Mouse (Mus musculus) erythroblast, embryonic 14.5 days (primary cell): ENCODE results near the gene Abl2. TPM values are rescaled to one million over a fixed set of nuclear protein-coding genes. Genes with fewer than 3 reads are reported as not detected.
"Not testable (repeated sequence)": the region's sequence is repeated elsewhere in the genome, so short reads cannot be mapped to it uniquely, and the experiment has no call there.

Source experiments
- H3K27me3 ChIP-seq: 2 replicates; pipeline ENCODE4 v1.6.1; 2012; ENCODE audit warnings: inconsistent platforms; ENCODE audit not compliant: control insufficient read depth
- H3K36me3 ChIP-seq: 2 replicates; pipeline ENCODE4 v1.6.1; 2012; ENCODE audit warnings: mild to moderate bottlenecking, inconsistent platforms; ENCODE audit not compliant: control insufficient read depth
- H3K4me1 ChIP-seq: 2 replicates; pipeline ENCODE4 v1.6.1; 2012; ENCODE audit warnings: inconsistent platforms; ENCODE audit not compliant: control insufficient read depth
- H3K4me3 ChIP-seq: replicated peaks from 2 replicates; pipeline ENCODE3; 2012; ENCODE audit warnings: moderate library complexity, mild to moderate bottlenecking, inconsistent platforms
- H3K9me3 ChIP-seq: 2 replicates; pipeline ENCODE4 v1.6.1; 2012; ENCODE audit warnings: low read length, inconsistent platforms, mixed read lengths; ENCODE audit not compliant: control insufficient read depth
- GATA1 ChIP-seq: IDR thresholded peaks from 2 replicates; pipeline ENCODE4 v1.6.1; 2012; ENCODE audit warnings: low read length, inconsistent platforms, mixed read lengths
- TAL1 ChIP-seq: IDR thresholded peaks from 3 replicates; pipeline ENCODE4 v1.6.1; 2012; ENCODE audit warnings: low read length, inconsistent platforms, mixed read lengths
- polyA plus RNA-seq: library from polyadenylated mRNA; stranded (reverse); fragments of >175 nt; gene quantifications from 2 replicates; pipeline ENCODE4 v1.2.3, GENCODE M21; 2012

Abl2 gene
- 0.16 and 0.21 TPM in 2 replicates for polyA plus RNA-seq

- no peak for TF ChIP-seq TAL1
- no peak for TF ChIP-seq GATA1
- peaks cover 23% of the 10 kb centered on the region for H3K4me1 ChIP-seq
- peak within 1 kb of the TSS; percentile 92 for H3K4me3 ChIP-seq
- H3K27me3 ChIP-seq = no peaks in the 10 kb centered on the region
- no peaks in the 10 kb centered on the region for H3K36me3 ChIP-seq
- no peaks in the 10 kb centered on the region for H3K9me3 ChIP-seq
These were observed at the start of gene Abl2 for GRCm38 (mm10) chr1:156558024-156558930. Gene Abl2, plus strand, starts transcription at chr1:156558786.

- Histone ChIP-seq H3K4me1 (no peaks in the 10 kb centered on the region), H3K9me3 (no peaks in the 10 kb centered on the region), H3K4me3 (no peak overlapping the region), H3K36me3 (no peaks in the 10 kb centered on the region), H3K27me3 (no peaks in the 10 kb centered on the region)
- no peak for TF ChIP-seq GATA1
- TF ChIP-seq TAL1 = no peak
These were observed 38.3 kb upstream of the Abl2 start for GRCm38 (mm10) chr1:156520136-156520780.

GRCm38 (mm10) chr1:156521796-156522517 is 36.6 kb upstream of the Abl2 start:
- Histone ChIP-seq H3K27me3 (no peaks in the 10 kb centered on the region), H3K4me1 (no peaks in the 10 kb centered on the region), H3K36me3 (no peaks in the 10 kb centered on the region), H3K9me3 (no peaks in the 10 kb centered on the region), H3K4me3 (no peak overlapping the region)
- no peak for TF ChIP-seq GATA1
- TF ChIP-seq TAL1 = no peak

GRCm38 (mm10) chr1:156523842-156524241 is 34.7 kb upstream of the Abl2 start, which contains the start of gene Gm10031:
Gene Gm10031, plus strand, starts transcription at chr1:156524012.
- not testable (repeated sequence) for H3K27me3 ChIP-seq, H3K36me3 ChIP-seq, H3K9me3 ChIP-seq, H3K4me1 ChIP-seq, H3K4me3 ChIP-seq

- H3K27me3 ChIP-seq, H3K4me1 ChIP-seq, H3K36me3 ChIP-seq: not testable (repeated sequence)
These were observed 26.0 kb upstream of the Abl2 start for GRCm38 (mm10) chr1:156532476-156533175.

GRCm38 (mm10) chr1:156533483-156533882 is 25.1 kb upstream of the Abl2 start:
- Histone ChIP-seq H3K4me3 (no peak overlapping the region), H3K9me3 (no peaks in the 10 kb centered on the region), H3K4me1 (no peaks in the 10 kb centered on the region), H3K36me3 (no peaks in the 10 kb centered on the region), H3K27me3 (no peaks in the 10 kb centered on the region)
- no peak for TF ChIP-seq TAL1
- TF ChIP-seq GATA1 = no peak

More at GRCm38 (mm10) chr1:156532476-156533175, 26.0 kb upstream of the Abl2 start:
- H3K9me3 ChIP-seq, H3K4me3 ChIP-seq: not testable (repeated sequence)

GRCm38 (mm10) chr1:156533911-156534310 is 24.7 kb upstream of the Abl2 start:
- TF ChIP-seq TAL1 (no peak), GATA1 (no peak)
- H3K4me1 ChIP-seq = no peaks in the 10 kb centered on the region
- no peaks in the 10 kb centered on the region for H3K9me3 ChIP-seq
- no peaks in the 10 kb centered on the region for H3K27me3 ChIP-seq
- no peak overlapping the region for H3K4me3 ChIP-seq
- no peaks in the 10 kb centered on the region for H3K36me3 ChIP-seq

GRCm38 (mm10) chr1:156537031-156537430 is 21.6 kb upstream of the Abl2 start:
- Histone ChIP-seq H3K9me3 (no peaks in the 10 kb centered on the region), H3K36me3 (no peaks in the 10 kb centered on the region), H3K4me1 (no peaks in the 10 kb centered on the region), H3K4me3 (no peak overlapping the region), H3K27me3 (no peaks in the 10 kb centered on the region)
- TF ChIP-seq GATA1 = no peak
- TF ChIP-seq TAL1 = no peak
